Mouse (Mus musculus) frontal cortex, postnatal 14 days (tissue): ENCODE measurements at regions not wholly inside any gene's neighbourhood (a gene's known extent, or its start where the extent isn't known, plus 50 kb on each side); places are given as distances from the start of the nearest gene placed in this dataset.
A peak's percentile ranks its signal among the peaks of the same experiment; 100 is the strongest.

Source experiments
- DNase-seq, 2 experiments: peaks; one replicate each; pipeline ENCODE4 v3.0.0; 2022; ENCODE audit warnings: low spot score in 2 of 2

GRCm38 (mm10) chr2:75137983-75138745, 312.6 kb downstream of the Mtx2 start:
- DNase-seq = peak in 1 of 2 experiments; percentile 44

GRCm38 (mm10) chr2:75138746-75139060, 313.1 kb downstream of the Mtx2 start:
- DNase-seq = no peak

- DNase-seq = no peak
These were observed 313.9 kb downstream of the Mtx2 start for GRCm38 (mm10) chr2:75139544-75139943.

GRCm38 (mm10) chr2:75142675-75143074, 317.1 kb downstream of the Mtx2 start:
- no peak for DNase-seq

- no peak for DNase-seq
These were observed 319.3 kb downstream of the Mtx2 start for GRCm38 (mm10) chr2:75144861-75145260.

- no peak for DNase-seq
These were observed 320.7 kb downstream of the Mtx2 start for GRCm38 (mm10) chr2:75146256-75146655.

- no peak for DNase-seq
These were observed 321.8 kb downstream of the Mtx2 start for GRCm38 (mm10) chr2:75147399-75147798.

GRCm38 (mm10) chr2:75147967-75148366, 322.4 kb downstream of the Mtx2 start:
- no peak for DNase-seq

- DNase-seq = no peak
These were observed 323.4 kb downstream of the Mtx2 start for GRCm38 (mm10) chr2:75149036-75149435.

GRCm38 (mm10) chr2:75149562-75149961, 324.0 kb downstream of the Mtx2 start:
- DNase-seq = no peak

GRCm38 (mm10) chr2:75150986-75151385, 325.4 kb downstream of the Mtx2 start:
- DNase-seq = no peak

GRCm38 (mm10) chr2:75151519-75151918, 325.9 kb downstream of the Mtx2 start:
- DNase-seq = no peak

- no peak for DNase-seq
These were observed 326.9 kb downstream of the Mtx2 start for GRCm38 (mm10) chr2:75152477-75152990.

- DNase-seq = no peak
These were observed 328.8 kb downstream of the Mtx2 start for GRCm38 (mm10) chr2:75154448-75154847.

- DNase-seq = no peak
These were observed 333.0 kb downstream of the Mtx2 start for GRCm38 (mm10) chr2:75158581-75158980.

- DNase-seq = no peak
These were observed 335.5 kb downstream of the Mtx2 start for GRCm38 (mm10) chr2:75161075-75161474.

GRCm38 (mm10) chr2:75164987-75165386, 339.4 kb downstream of the Mtx2 start:
- no peak for DNase-seq

GRCm38 (mm10) chr2:75176267-75176666, 350.7 kb downstream of the Mtx2 start:
- DNase-seq = no peak

GRCm38 (mm10) chr2:75183293-75183692, 357.7 kb downstream of the Mtx2 start:
- DNase-seq = no peak

- DNase-seq = no peak
These were observed 377.1 kb downstream of the Mtx2 start for GRCm38 (mm10) chr2:75202587-75203220.

- DNase-seq = no peak
These were observed 383.5 kb downstream of the Mtx2 start for GRCm38 (mm10) chr2:75208821-75209758.
